Mouse (Mus musculus) myocyte (in vitro differentiated cells): ENCODE data around the gene Igf2r.

Source experiments
- E2F4 ChIP-seq: IDR thresholded peaks from one replicate; pipeline ENCODE4 v1.6.1; 2011; ENCODE audit warnings: mild to moderate bottlenecking, control low read depth, moderate library complexity; ENCODE audit not compliant: insufficient read depth
- MAX ChIP-seq: IDR thresholded peaks from one replicate; pipeline ENCODE4 v1.6.1; 2011; ENCODE audit warnings: low read depth, mild to moderate bottlenecking, control low read depth
- MYOD1 ChIP-seq, 3 experiments: IDR thresholded peaks; one replicate each; pipeline ENCODE4 v1.6.1; 2011; ENCODE audit warnings: control low read depth in 2 of 3, low read depth in 2 of 3, mild to moderate bottlenecking in 2 of 3, moderate library complexity in 1 of 3; ENCODE audit not compliant: insufficient read length in 2 of 3, control insufficient read depth in 1 of 3
- MYOG ChIP-seq, 3 experiments: IDR thresholded peaks; one replicate each; pipeline ENCODE4 v1.6.1; 2011; ENCODE audit warnings: control low read depth in 2 of 3, low read depth in 2 of 3, mild to moderate bottlenecking in 2 of 3; ENCODE audit not compliant: insufficient read length in 2 of 3, control insufficient read depth in 1 of 3, insufficient read depth in 1 of 3
- POLR2A ChIP-seq: IDR thresholded peaks from one replicate; pipeline ENCODE4 v1.6.1; 2011; ENCODE audit warnings: low read depth, mild to moderate bottlenecking, control low read depth, moderate library complexity; ENCODE audit not compliant: insufficient read length
- POLR2AphosphoS2 ChIP-seq: IDR thresholded peaks from one replicate; pipeline ENCODE4 v1.6.1; 2011; ENCODE audit warnings: low read depth, control low read depth; ENCODE audit not compliant: insufficient read length
- REST ChIP-seq: IDR thresholded peaks from one replicate; pipeline ENCODE4 v1.6.1; 2011; ENCODE audit warnings: mild to moderate bottlenecking, control low read depth, moderate library complexity; ENCODE audit not compliant: insufficient read depth, insufficient read length
- TCF12 ChIP-seq: IDR thresholded peaks from one replicate; pipeline ENCODE4 v1.6.1; 2011; ENCODE audit warnings: mild to moderate bottlenecking, control low read depth; ENCODE audit not compliant: poor library complexity, insufficient read depth, severe bottlenecking
- TCF3 ChIP-seq: IDR thresholded peaks from one replicate; pipeline ENCODE4 v1.6.1; 2011; ENCODE audit warnings: low read depth, control low read depth; ENCODE audit not compliant: insufficient read length
- USF1 ChIP-seq: IDR thresholded peaks from one replicate; pipeline ENCODE4 v1.6.1; 2011; ENCODE audit warnings: low read depth, mild to moderate bottlenecking, control low read depth, moderate library complexity

- TF ChIP-seq POLR2A (no peak), MAX (no peak), USF1 (no peak), TCF3 (no peak), MYOG (IDR thresholded peaks at IDR 0.05; ENCODE audit: control insufficient read depth in 1 of 3, insufficient read depth in 1 of 3, insufficient read length in 2 of 3, low read depth in 2 of 3) (no peak), E2F4 (no peak), POLR2AphosphoS2 (no peak), MYOD1 (IDR thresholded peaks at IDR 0.05; ENCODE audit: control insufficient read depth in 1 of 3, insufficient read length in 2 of 3, low read depth in 2 of 3) (no peak), TCF12 (no peak), REST (no peak)
These were observed 61.1 kb downstream of the Igf2r start for GRCm38 (mm10) chr17:12708398-12708797.
